Mouse (Mus musculus): ENCODE data around the gene Inhba.

Gene Inhba

DNA sequence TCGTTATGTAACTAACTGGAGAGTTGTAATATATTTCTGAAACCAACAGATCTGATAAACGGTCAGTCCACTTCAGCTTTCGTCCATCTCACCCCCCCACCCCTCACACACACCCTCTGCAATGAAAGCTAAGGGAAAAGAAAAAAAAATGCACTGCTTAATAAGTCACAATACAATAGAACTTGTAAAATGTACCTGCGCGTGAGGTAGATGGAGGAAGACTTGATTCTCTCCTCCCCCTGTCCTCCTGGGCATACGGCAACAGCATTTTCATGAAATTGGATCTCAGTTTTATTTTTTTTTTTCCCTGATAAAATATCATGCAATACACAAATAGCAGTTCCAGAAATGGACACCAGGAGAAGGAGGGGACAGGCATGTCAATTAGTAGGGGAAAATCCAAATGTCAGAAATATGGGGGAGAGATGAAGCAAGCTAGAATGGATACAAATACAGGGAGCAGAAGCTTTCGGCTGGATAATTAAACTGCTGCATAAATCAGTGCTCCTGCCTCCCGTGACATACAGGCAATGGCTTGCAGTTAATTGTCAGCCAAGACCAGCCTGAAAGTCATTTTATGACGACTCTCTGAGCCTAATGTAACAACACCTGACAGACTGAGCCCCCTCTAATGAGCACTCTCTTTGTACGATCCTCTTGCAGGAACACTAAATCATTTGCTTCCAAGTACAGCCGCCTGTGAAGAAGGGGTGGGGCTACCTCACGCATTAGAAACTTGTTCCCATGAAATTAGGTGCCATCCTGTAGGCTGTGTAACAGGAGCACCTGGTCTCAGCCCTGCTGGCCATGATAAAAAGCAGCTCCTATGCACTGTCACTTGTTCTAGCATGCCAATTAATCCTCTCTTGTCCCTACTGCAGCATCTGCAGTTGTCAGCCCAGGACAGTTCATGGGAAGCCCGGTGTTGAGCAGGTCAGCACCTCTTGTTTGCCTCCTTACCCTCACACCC, 11.7 kb downstream of the Inhba start:
- no peak for DNase-seq

DNA sequence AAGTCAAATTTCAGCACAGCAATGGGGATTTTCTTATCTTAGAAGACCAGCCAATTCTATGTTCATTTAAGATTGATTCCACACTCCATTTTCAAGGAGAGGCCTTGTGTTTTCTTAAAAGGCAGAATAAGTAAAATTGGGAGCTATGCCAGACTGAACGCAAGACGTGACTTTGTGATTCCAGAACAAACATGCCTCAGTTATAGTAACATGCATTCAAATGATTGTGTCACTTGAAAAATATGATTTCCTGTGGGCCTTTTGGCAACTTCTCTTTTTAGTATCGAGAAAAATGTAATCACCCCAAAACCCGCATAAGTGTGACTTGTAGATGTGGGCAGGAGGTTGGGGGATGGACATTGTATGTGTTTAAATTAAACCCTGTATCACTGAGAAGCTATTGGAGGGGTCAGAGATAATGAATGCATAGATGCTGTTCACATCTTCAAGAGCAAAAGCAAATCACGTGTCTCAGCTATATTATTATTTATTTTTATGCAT, 19.0 kb downstream of the Inhba start:
- no peak for DNase-seq

DNA sequence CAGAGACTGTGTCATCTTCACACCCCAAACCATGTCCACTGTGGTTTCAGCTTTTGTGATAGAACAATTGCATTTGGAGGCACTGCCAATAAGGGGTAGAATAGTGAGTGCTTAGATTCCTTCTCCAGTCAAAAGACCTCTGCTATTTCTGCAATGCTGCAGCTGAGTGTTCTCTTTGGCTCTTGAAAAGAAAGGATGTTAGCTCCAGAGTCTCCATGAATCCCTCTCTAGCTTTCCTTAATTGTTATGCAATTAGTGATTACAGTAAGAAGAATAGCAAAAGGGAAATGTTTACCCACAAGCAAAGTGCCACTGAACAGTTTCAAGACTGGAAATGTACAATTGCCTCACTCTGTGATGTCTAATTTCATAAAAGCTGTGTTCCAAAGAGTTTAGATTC, 20.8 kb downstream of the Inhba start:
- DNase-seq: no peak

DNA sequence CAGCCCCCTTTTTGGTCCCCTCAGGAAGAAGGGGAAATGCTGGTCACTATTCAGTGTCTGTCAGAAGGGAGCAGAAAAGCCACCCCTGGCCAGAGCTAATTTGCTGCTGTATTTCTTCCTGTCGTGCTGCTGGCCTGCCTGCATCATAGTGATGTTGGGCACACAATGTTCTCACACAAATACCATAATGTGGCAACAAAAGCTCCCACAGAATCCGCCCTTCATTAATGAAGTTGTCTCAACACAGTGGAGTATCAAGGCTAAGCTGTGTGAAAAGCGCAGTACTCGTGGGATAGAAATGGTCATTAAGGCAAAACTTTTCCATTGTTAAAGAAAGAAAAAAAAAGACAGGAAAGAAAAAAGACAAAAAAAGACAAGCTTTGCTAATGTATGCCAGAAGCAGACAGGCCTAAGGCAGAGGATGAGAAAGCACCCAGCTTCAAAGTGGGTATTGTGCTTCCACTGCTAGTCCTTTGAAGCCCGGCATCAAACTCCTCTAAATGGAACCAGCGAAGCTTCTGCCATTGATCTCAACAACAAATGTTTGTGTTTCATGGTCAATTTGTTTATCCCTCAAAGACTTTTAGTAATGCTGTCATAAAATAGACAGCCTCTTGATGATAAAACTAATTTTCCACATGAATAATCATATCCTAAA, 21.4 kb downstream of the Inhba start:
- no peak for DNase-seq

DNA sequence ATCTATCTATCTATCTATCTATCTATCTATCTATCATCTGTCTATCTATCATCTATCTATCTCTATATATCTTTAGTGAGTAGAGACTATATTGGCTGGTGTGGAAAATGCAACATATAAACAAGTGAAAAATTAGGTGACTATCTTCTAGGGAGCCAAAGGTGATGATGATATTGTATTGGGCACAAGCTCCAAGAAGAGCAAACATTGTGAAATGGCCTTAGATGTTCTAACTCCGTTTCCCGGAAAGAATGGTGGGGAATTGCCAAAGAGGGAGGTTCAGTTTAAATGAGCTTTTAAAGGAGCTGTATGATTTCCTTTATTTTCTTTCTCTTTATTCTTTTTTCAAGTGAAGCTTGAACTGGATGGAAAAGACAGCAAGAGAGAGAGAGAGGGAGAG, 57.4 kb downstream of the Inhba start:
- no peak for DNase-seq

DNA sequence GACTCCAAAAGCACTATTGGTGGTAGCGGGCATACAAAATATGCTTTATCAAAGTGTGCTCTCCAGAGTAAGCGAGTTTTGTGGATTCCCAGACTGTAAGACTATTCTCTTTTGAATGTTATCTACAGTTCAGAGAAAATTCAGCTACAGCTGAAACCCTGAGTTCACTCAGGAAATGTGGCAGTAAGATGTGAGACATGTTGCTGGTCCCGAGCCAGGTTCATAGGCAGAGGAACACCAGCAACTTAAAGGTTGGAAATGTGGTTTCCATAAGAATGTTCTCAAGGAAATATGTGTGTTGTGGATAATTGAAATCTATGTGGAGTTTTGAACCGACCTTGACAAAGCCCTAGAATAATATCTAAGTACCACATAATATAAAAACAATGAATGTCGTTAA, 65.6 kb downstream of the Inhba start:
- no peak for DNase-seq

DNA sequence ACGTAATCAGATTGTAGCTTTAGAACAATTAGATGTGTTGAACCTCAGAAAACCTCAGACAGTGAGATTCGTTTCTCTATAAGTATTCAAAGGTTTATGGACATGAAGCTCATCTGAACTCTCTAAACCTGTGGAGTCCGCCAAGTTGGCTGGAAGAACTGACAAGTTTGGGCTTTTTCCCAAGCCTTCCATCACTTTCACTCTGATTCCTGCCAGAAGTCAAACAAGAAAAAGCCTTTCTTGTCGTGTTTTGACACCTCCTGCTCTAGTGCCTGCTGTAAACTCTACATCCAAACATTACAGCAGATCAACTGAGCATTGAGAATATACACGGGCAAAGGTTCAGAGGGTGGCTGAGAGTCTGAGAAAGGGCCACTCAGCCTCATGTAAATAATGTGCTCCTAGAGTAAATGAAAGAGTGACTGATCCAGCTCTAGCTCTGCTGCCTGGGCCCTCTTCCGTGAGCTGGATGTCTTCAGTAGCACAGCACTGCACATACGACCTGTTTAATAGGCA, 66.6 kb downstream of the Inhba start:
- DNase-seq: no peak

DNA sequence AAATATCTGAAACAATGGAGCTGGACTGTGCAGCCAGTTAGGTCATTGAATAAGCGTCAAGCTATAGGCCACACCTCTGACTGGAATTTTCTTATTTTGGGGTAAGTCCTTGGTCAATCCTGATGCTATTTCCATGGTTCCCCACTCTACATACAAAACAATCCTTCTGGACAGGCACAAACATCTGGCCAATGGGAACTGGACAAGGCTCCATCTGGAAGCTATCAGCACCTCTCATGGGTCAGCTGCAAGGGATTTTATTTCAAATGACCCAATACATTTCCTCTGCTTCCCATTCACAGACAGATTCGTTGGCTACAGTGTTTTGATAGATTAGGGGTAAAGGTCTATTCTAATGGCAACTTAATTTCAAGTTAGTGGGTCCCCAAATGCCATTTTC, 68.6 kb downstream of the Inhba start:
- no peak for DNase-seq

Measured in B cell, adult 2 months (primary cell).